Mouse (Mus musculus) CH12.LX (cell line): ENCODE measurements around the gene Smyd4. TPM values are rescaled to one million over a fixed set of nuclear protein-coding genes. Genes with fewer than 3 reads are reported as not detected.

Experiments
- DNase-seq: peaks from one replicate; pipeline ENCODE4 v3.0.0-alpha.2; 2013; ENCODE audit errors: extremely low read depth
- H3K27ac ChIP-seq: 2 replicates; pipeline ENCODE4 v1.5.1; 2012; ENCODE audit warnings: low read depth, mild to moderate bottlenecking, control low read depth, moderate library complexity; ENCODE audit not compliant: insufficient read depth
- H3K27me3 ChIP-seq: replicated peaks from 2 replicates; pipeline ENCODE3; 2012; ENCODE audit warnings: inconsistent platforms
- H3K36me3 ChIP-seq, 2 experiments: replicated peaks in 1 of 2; 2 replicates each; pipeline versions ENCODE3 to v1.6.1; 2012; ENCODE audit warnings: inconsistent platforms in 1 of 2, low read length in 1 of 2, mild to moderate bottlenecking in 1 of 2, mixed read lengths in 1 of 2, moderate library complexity in 1 of 2; ENCODE audit not compliant: control insufficient read depth in 1 of 2, insufficient read depth in 1 of 2
- H3K4me1 ChIP-seq, 2 experiments: 2 replicates each; pipeline ENCODE4 v1.6.1; 2012; ENCODE audit warnings: inconsistent platforms in 1 of 2, moderate library complexity in 1 of 2; ENCODE audit not compliant: insufficient read depth in 2 of 2, control insufficient read depth in 1 of 2
- H3K4me2 ChIP-seq: 2 replicates; pipeline ENCODE4 v1.6.1; 2012; ENCODE audit warnings: low read depth, mild to moderate bottlenecking, control low read depth; ENCODE audit not compliant: poor library complexity, insufficient read depth, severe bottlenecking
- H3K4me3 ChIP-seq, 3 experiments: fragments of 150-350 bp in 1 of 3; sonication (generic) in 1 of 3; replicated peaks in 1 of 3; 2 replicates each; pipeline versions ENCODE3 to v1.5.1; 2011 to 2012; ENCODE audit warnings: low read depth in 2 of 3, low read length in 2 of 3, mild to moderate bottlenecking in 2 of 3, moderate library complexity in 2 of 3, control low read depth in 1 of 3, improper control_type of control experiment in 1 of 3, inconsistent platforms in 1 of 3, mixed read lengths in 1 of 3; ENCODE audit not compliant: poor library complexity in 1 of 3
- H3K79me2 ChIP-seq: replicated peaks from 2 replicates; pipeline ENCODE4 v1.6.1; 2012; ENCODE audit warnings: mild to moderate bottlenecking, moderate library complexity; ENCODE audit not compliant: control insufficient read depth, poor library complexity, insufficient read depth, severe bottlenecking; ENCODE audit errors: extremely low read depth
- H3K9ac ChIP-seq: 2 replicates; pipeline ENCODE4 v1.6.1; 2012; ENCODE audit warnings: low read depth, mild to moderate bottlenecking, control low read depth, moderate library complexity; ENCODE audit not compliant: insufficient read depth
- H3K9me3 ChIP-seq: replicated peaks from 2 replicates; pipeline ENCODE3; 2012; ENCODE audit warnings: low read length, inconsistent platforms, mixed read lengths
- BHLHE40 ChIP-seq: IDR thresholded peaks from 2 replicates; pipeline ENCODE4 v1.6.1; 2011; ENCODE audit warnings: mild to moderate bottlenecking, low read depth, low read length, improper control_type of control experiment
- CHD1 ChIP-seq: IDR thresholded peaks from 2 replicates; pipeline ENCODE4 v1.6.1; 2012; ENCODE audit warnings: low read depth, low read length, improper control_type of control experiment, inconsistent platforms
- EP300 ChIP-seq: IDR thresholded peaks from 2 replicates; pipeline ENCODE4 v1.6.1; 2011; ENCODE audit warnings: low read length, improper control_type of control experiment
- ETS1 ChIP-seq: conservative IDR thresholded peaks from 2 replicates; pipeline ENCODE4 v1.6.1; 2012; ENCODE audit warnings: low read depth, mild to moderate bottlenecking, inconsistent platforms, low read length, improper control_type of control experiment, moderate library complexity
- HCFC1 ChIP-seq: IDR thresholded peaks from 2 replicates; pipeline ENCODE4 v1.6.1; 2012; ENCODE audit warnings: low read depth, mild to moderate bottlenecking, inconsistent platforms, low read length, improper control_type of control experiment
- JUN ChIP-seq: IDR thresholded peaks from 2 replicates; pipeline ENCODE4 v1.6.1; 2011; ENCODE audit warnings: low read depth, mild to moderate bottlenecking, low read length, improper control_type of control experiment, moderate library complexity; ENCODE audit not compliant: insufficient read depth
- KAT2A ChIP-seq: IDR thresholded peaks from 2 replicates; pipeline ENCODE4 v1.6.1; 2012; ENCODE audit warnings: low read length, improper control_type of control experiment, inconsistent platforms; ENCODE audit not compliant: insufficient replicate concordance
- MAZ ChIP-seq: IDR thresholded peaks from 2 replicates; pipeline ENCODE4 v1.6.1; 2012; ENCODE audit warnings: low read depth, mild to moderate bottlenecking, inconsistent platforms, low read length, improper control_type of control experiment, moderate library complexity
- NELFE ChIP-seq: IDR thresholded peaks from 2 replicates; pipeline ENCODE4 v1.6.1; 2011; ENCODE audit warnings: low read depth, low read length, improper control_type of control experiment
- RAD21 ChIP-seq: IDR thresholded peaks from 2 replicates; pipeline ENCODE4 v1.6.1; 2011; ENCODE audit warnings: low read depth, mild to moderate bottlenecking, low read length, improper control_type of control experiment, moderate library complexity
- SIN3A ChIP-seq: IDR thresholded peaks from 2 replicates; pipeline ENCODE4 v1.6.1; 2012; ENCODE audit warnings: low read length, improper control_type of control experiment, inconsistent platforms
- SMC3 ChIP-seq: IDR thresholded peaks from 2 replicates; pipeline ENCODE4 v1.6.1; 2011; ENCODE audit warnings: low read depth, low read length, improper control_type of control experiment
- UBTF ChIP-seq: IDR thresholded peaks from 2 replicates; pipeline ENCODE4 v1.6.1; 2012; ENCODE audit warnings: low read depth, mild to moderate bottlenecking, inconsistent platforms, low read length, improper control_type of control experiment, moderate library complexity
- USF2 ChIP-seq: conservative IDR thresholded peaks from 2 replicates; pipeline ENCODE4 v1.6.1; 2011; ENCODE audit warnings: low read depth, low read length, improper control_type of control experiment
- ZMIZ1 ChIP-seq: IDR thresholded peaks from 2 replicates; pipeline ENCODE4 v1.6.1; 2012; ENCODE audit warnings: low read depth, mild to moderate bottlenecking, inconsistent platforms, low read length, improper control_type of control experiment
- ZNF384 ChIP-seq: IDR thresholded peaks from 2 replicates; pipeline ENCODE4 v1.6.1; 2012; ENCODE audit warnings: low read depth, low read length, improper control_type of control experiment, inconsistent platforms
- dilution Hi-C: fragments of 300-500 bp; cut with MboI; formaldehyde crosslinking; loops from 2 replicates; pipeline ENCODE4 v1.14.3; 2020; ENCODE audit warnings: low sequenced_read_pairs; ENCODE audit not compliant: extremely low pct_unique_long_range_greater_than_20kb, extremely low pct_ligation_motif_present
- in situ Hi-C: fragments of 300-500 bp; cut with MboI; formaldehyde crosslinking; loops from 3 replicates; pipeline ENCODE4 v1.14.3; 2019; ENCODE audit warnings: low sequenced_read_pairs, low pct_ligation_motif_present, low pct_unique_long_range_greater_than_20kb, mixed read lengths
- polyA plus RNA-seq: library from polyadenylated mRNA; unstranded; fragments of >175 nt; gene quantifications from 2 replicates; pipeline ENCODE4 v1.2.1, GENCODE M21; 2012; ENCODE audit warnings: low read depth; ENCODE audit not compliant: insufficient read length
- total RNA-seq, 2 experiments: library from RNA; depleted of rRNA; stranded (reverse); fragments of 300-350 nt in 1 of 2; fragments of >200 nt in 1 of 2; gene quantifications; 2 replicates each; pipeline ENCODE4 v1.2.3; 2012 to 2014

Smyd4 gene
- total and polyA plus RNA-seq, 3 experiments = 11.8 to 15.4 (median 13.9) TPM

- dilution Hi-C loops (no loop called here), in situ Hi-C loops (no loop called here)
- no peak for DNase-seq
- no peaks in the 10 kb centered on the region for H3K27me3 ChIP-seq
- no peaks in the 10 kb centered on the region for H3K9me3 ChIP-seq
- no peak overlapping the region for H3K27ac ChIP-seq
- no peak overlapping the region for H3K9ac ChIP-seq
- peaks cover 13 to 50% of the 10 kb centered on the region in 2 experiments for H3K4me1 ChIP-seq
- H3K4me3 ChIP-seq = no peak overlapping the region
- no peak for TF ChIP-seq HCFC1
- TF ChIP-seq JUN = no peak
- TF ChIP-seq CHD1 = no peak
- no peak for TF ChIP-seq ZMIZ1
- TF ChIP-seq SMC3 = no peak
- no peak for TF ChIP-seq NELFE
- TF ChIP-seq KAT2A = no peak
- TF ChIP-seq MAZ = no peak
- no peak for TF ChIP-seq UBTF
- no peak for TF ChIP-seq USF2
- TF ChIP-seq ZNF384 = no peak
- TF ChIP-seq SIN3A = no peak
- TF ChIP-seq EP300 = no peak
- TF ChIP-seq RAD21 = no peak
- TF ChIP-seq BHLHE40 = no peak
- H3K36me3 ChIP-seq = peaks cover 56 to 81% of the 10 kb centered on the region in 2 experiments
- H3K4me2 ChIP-seq = no peak overlapping the region
- H3K79me2 ChIP-seq = no peaks in the 10 kb centered on the region
Observed at GRCm38 (mm10) chr11:75449695-75450094, 101.5 kb downstream of the Smyd4 start.

GRCm38 (mm10) chr11:75450304-75450908 lies 102.2 kb downstream of the Smyd4 start:
- Histone ChIP-seq H3K9me3 (no peaks in the 10 kb centered on the region), H3K4me2 (no peak overlapping the region), H3K4me3 (no peak overlapping the region), H3K36me3 (peaks cover 49 to 74% of the 10 kb centered on the region in 2 experiments), H3K27me3 (no peaks in the 10 kb centered on the region), H3K27ac (no peak overlapping the region), H3K9ac (no peak overlapping the region), H3K4me1 (peaks cover 16 to 57% of the 10 kb centered on the region in 2 experiments), H3K79me2 (no peaks in the 10 kb centered on the region)
- dilution Hi-C loops (no loop called here), in situ Hi-C loops (no loop called here)
- DNase-seq = no peak
- TF ChIP-seq UBTF (no peak), ETS1 (no peak), RAD21 (no peak)
